Mouse (Mus musculus): Measurements from ENCODE around the gene Gm10591.
"Not testable (repeated sequence)": the region's sequence is repeated elsewhere in the genome, so short reads cannot be mapped to it uniquely, and the experiment has no call there.

Gene Gm10591

DNA sequence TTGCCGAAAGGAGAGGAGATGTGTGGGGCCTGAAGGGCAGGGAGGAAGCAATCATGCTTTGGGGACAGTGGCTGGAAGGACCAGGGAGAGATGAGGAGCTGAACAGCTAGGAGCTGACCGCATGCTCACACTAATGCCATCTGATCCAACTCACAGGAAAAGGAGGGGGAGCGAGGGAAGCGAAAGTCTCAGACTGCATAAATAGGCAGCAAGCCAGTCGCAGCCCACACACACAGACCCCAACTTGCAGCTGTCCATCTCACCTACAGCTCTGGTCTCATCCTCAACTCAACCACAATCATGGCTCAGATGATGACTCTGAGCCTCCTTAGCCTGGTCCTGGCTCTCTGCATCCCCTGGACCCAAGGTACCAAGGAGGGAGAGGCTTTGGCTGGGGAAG lies at the start of gene Gm10591:
Gm10591 (plus strand) TSS at position 301 of the 400 bp plus-strand sequence.
- DNase-seq (ENCODE audit: low spot score in 2 of 2) = not testable (repeated sequence)

DNA sequence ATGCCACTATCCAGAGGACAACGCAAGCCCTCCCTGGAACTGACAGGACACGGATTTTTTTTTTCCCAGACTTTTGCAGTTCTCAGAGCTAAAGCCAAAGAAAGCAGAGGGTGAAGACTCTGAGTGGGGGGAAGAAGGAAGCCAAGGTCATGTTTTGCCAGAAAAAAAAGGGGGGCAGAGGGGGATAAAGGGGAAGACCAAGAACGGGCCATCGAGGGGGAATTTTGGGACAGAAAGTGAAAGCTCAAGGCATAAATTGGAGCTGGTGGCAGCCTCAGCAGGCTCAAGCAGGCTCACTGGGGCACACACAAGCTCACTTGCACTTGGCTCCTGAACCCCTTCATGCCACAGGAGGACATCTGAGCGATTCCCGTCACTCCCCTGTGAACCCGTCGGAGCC lies 17.4 kb downstream of the Gm10591 start, which contains the start of gene Gm2564:
Gm2564 (plus strand) TSS at position 301 of the 400 bp plus-strand sequence.
- DNase-seq (ENCODE audit: low spot score in 2 of 2) = not testable (repeated sequence)

DNA sequence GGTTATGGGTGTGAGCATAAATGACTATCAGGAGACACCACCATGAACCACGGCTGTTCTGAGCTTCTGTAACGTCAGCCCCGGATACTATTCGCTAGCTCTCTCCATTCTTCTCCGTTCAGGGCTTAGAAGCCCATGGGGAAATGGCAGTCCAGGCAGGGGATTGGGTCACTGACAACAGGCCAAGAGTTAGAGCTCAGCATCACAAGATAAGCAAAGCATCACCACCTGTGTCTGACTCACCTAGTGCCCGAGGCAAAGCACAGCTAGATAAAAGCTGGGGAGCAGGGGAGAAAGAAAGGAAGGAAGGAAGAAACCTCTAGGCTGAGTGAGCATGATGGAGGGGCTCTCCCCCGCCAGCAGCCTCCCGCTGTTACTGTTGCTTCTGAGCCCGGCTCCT lies 43.0 kb downstream of the Gm10591 start, which contains the start of gene Ccl27b:
Ccl27b (plus strand) TSS at position 301 of the 400 bp plus-strand sequence.
- not testable (repeated sequence) for DNase-seq (ENCODE audit: low spot score in 2 of 2)

DNA sequence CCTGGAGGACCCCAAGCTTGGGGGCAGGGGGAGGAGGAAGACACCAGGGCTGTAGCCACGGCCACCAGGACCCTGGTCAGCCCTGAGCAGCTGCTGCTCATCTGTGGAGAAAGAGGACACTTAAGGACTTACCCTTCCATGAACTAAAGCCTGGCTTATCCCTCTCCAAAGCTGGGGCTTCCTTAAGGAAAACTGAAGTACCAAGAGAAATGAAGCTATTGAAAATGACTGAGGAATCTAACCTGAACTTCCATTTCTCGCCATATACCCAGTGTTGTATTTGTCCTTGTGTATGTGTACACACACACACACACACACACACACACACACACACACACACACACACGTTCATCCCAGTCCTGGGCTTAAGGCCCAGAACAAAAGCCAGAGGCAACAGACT lies 49.8 kb downstream of the Gm10591 start, which contains the start of gene Il11ra2:
Il11ra2 (minus strand) TSS at position 101 of the 400 bp plus-strand sequence.
- not testable (repeated sequence) for DNase-seq (ENCODE audit: low spot score in 2 of 2)
